Mouse (Mus musculus) stomach, embryonic 16.5 days (tissue): ENCODE data around the gene Atp6v1f. TPM values are rescaled to one million over a fixed set of nuclear protein-coding genes. Genes with fewer than 3 reads are reported as not detected.

Experiments
- ATAC-seq: fragments of 200-750 bp; cut with Nextera tagmentation; 2 replicates; pipeline ENCODE4 v1.8.0; 2017; ENCODE audit warnings: moderate number of reproducible peaks, moderate TSS enrichment; ENCODE audit not compliant: insufficient read depth, low FRiP score
- H3K27ac ChIP-seq: fragments of 300-500 bp; sonication (generic); 2 replicates; pipeline ENCODE4 v1.5.1; 2014; ENCODE audit warnings: low read length
- H3K27me3 ChIP-seq: fragments of 300-500 bp; sonication (generic); 2 replicates; pipeline ENCODE4 v1.6.1; 2014; ENCODE audit warnings: low read length, control low read depth, mixed read lengths; ENCODE audit not compliant: control insufficient read depth, insufficient read depth
- H3K36me3 ChIP-seq: fragments of 300-500 bp; sonication (generic); 2 replicates; pipeline ENCODE4 v1.6.1; 2014; ENCODE audit warnings: low read length; ENCODE audit not compliant: control insufficient read depth, insufficient read depth
- H3K4me1 ChIP-seq: fragments of 300-500 bp; sonication (generic); 2 replicates; pipeline ENCODE4 v1.6.1; 2014; ENCODE audit warnings: low read length, control low read depth, mixed read lengths; ENCODE audit not compliant: control insufficient read depth, insufficient read depth
- H3K4me2 ChIP-seq: fragments of 300-500 bp; sonication (generic); 2 replicates; pipeline ENCODE4 v1.6.1; 2014; ENCODE audit warnings: low read depth, low read length, mixed read lengths
- H3K4me3 ChIP-seq: fragments of 300-500 bp; sonication (generic); replicated peaks from 2 replicates; pipeline ENCODE4 v1.5.1; 2014; ENCODE audit warnings: mild to moderate bottlenecking, low read length
- H3K9ac ChIP-seq: fragments of 300-500 bp; sonication (generic); 2 replicates; pipeline ENCODE4 v1.6.1; 2014; ENCODE audit warnings: low read length
- H3K9me3 ChIP-seq: fragments of 300-500 bp; sonication (generic); replicated peaks from 2 replicates; pipeline ENCODE4 v1.6.1; 2016; ENCODE audit warnings: low read length, control low read depth; ENCODE audit not compliant: control insufficient read depth
- WGBS: fragments of 180-500 bp; shearing (Covaris S2); extraction: QIAGEN DNeasy Blood & Tissue Kit; methylation state at CpG from one replicate; pipeline ENCODE4 v1.1.7; 2014; 5-methylcytosine and 5-hydroxymethylcytosine counted together
- polyA plus RNA-seq: library from polyadenylated mRNA; unstranded; fragments of >200 nt; fragmentation: Nextera tagmentation; extraction: Ambion mirVana; gene quantifications from 2 replicates; pipeline ENCODE4 v1.2.1, GENCODE M21; 2015

Gene Atp6v1f
- 228 and 239 TPM in 2 replicates for polyA plus RNA-seq

DNA sequence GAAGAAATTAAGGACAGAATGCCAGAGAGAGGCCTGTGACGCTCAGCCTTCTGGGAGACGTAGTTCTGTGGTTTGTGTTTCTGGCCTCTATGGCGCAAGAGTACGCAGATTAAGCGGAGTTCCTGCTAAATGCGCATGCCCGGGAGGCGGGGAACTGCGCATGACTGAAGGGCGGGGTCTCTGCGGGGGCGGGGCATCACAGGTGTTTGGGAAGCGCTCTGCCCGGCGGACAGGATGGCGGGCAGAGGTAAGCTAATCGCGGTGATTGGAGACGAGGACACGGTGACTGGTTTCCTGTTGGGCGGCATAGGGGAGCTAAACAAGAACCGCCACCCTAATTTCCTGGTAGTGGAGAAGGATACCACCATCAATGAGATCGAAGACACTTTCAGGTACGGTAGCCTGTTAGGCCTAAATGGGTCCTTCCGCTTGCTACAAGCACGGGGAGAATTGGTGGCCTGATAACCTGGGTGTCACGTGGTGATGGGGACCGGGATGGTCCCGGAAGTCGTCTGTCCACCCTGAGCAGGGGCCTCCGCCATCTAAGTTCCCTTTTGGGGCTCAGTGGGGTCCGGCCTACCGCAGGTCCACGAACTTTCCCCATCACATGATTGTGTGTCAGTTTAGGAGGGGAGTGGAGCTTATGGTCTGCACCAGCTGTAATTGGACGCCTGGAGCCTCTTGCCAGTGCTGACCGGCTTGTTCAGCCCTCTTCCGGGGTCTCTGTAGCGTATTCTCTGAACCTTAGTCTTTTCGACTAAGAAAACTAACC lies at the start of gene Atp6v1f:
Gene Atp6v1f (plus strand): TSS at position 136 of the 772 bp plus-strand sequence.
- Histone ChIP-seq H3K4me3 (peak within 1 kb of the TSS; percentile 81), H3K27ac (peak within 1 kb of the TSS; percentile 66), H3K27me3 (no peaks in the 10 kb centered on the region), H3K36me3 (peaks cover 11% of the 10 kb centered on the region; the same call in 1 of the 2 replicates), H3K4me1 (peaks cover 8% of the 10 kb centered on the region; the same call in 1 of the 2 replicates), H3K9ac (peak within 1 kb of the TSS; percentile 84), H3K9me3 (no peaks in the 10 kb centered on the region), H3K4me2 (peak within 1 kb of the TSS; percentile 73)
- peak; percentile 95 for ATAC-seq
- WGBS, result under 1% methylated on average over 39 of the region's 39 CpGs

DNA sequence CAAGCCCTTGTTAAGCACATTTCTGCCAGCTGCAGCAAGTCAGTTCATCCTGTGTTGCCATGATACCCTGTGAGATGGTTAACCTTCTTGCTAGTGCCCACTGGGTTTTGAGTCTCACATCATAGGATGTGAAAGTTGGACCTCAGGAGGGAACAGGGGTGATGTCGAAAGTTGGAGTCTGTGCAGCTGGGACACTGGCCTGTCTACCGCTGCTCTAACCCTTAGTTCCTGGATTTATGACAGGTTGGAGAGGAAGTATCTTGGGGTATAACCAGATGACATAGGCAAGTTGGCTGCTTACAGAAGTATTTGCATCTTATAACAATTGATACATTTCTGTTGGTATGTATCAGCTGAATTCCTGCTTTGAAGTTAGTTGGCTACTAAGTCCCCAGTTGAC lies 46.9 kb upstream of the Atp6v1f start:
- Histone ChIP-seq H3K36me3 (no peaks in the 10 kb centered on the region), H3K4me1 (no peaks in the 10 kb centered on the region), H3K4me2 (no peak overlapping the region), H3K4me3 (no peak overlapping the region), H3K27me3 (no peaks in the 10 kb centered on the region), H3K9ac (no peak overlapping the region), H3K27ac (no peak overlapping the region), H3K9me3 (no peaks in the 10 kb centered on the region)
- WGBS, result 88% methylated on average over 2 of the region's 2 CpGs
- ATAC-seq, result no peak

DNA sequence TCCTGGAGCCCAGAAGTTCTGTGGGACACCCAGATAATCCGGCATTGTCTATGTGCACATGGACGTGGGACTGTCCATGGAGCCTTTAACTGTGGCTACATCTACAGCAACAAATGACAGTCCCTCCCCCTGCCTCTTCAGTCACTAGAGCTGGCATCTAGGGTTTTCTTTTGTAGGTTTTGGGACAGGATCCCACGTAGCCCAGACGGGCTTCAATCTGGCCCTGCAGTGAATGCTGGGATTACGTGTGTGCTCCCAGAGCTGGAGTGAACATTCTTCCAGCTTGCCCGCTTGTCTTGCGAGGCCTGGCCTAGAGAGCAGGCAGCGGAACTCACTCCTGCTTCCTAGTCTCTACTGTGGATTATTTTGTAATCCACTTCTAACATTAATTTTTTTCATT lies 42.4 kb upstream of the Atp6v1f start:
- Histone ChIP-seq H3K27ac (no peak overlapping the region), H3K9me3 (no peaks in the 10 kb centered on the region), H3K9ac (no peak overlapping the region), H3K4me1 (no peaks in the 10 kb centered on the region), H3K4me3 (no peak overlapping the region), H3K36me3 (no peaks in the 10 kb centered on the region), H3K4me2 (no peak overlapping the region), H3K27me3 (no peaks in the 10 kb centered on the region)
- no peak for ATAC-seq
- 87% methylated on average over 8 of the region's 8 CpGs for WGBS

DNA sequence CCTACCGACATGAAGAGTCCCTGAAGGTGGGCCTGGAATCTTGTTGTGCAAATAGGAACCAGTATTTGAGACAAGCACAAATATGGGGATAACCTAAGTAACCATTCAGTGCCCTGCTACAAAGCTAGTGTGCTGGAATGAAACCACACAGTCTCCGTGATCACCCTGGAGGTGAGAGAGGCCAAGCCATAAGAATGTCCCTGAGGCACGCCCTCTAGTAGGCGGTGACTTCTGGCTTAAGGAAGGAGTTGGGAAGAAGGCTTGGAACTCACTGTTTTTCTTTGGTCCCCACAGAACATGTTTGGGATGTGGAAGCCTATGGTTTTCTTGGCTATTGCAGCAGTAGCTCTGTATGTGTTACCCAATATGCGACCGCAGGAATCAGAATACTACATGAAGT lies 41.2 kb upstream of the Atp6v1f start:
- Histone ChIP-seq H3K36me3 (no peaks in the 10 kb centered on the region), H3K27me3 (no peaks in the 10 kb centered on the region), H3K9me3 (no peaks in the 10 kb centered on the region), H3K27ac (no peak overlapping the region), H3K4me2 (no peak overlapping the region), H3K9ac (no peak overlapping the region), H3K4me1 (no peaks in the 10 kb centered on the region), H3K4me3 (no peak overlapping the region)
- WGBS, result 66% methylated on average over 6 of the region's 6 CpGs
- ATAC-seq, result no peak

DNA sequence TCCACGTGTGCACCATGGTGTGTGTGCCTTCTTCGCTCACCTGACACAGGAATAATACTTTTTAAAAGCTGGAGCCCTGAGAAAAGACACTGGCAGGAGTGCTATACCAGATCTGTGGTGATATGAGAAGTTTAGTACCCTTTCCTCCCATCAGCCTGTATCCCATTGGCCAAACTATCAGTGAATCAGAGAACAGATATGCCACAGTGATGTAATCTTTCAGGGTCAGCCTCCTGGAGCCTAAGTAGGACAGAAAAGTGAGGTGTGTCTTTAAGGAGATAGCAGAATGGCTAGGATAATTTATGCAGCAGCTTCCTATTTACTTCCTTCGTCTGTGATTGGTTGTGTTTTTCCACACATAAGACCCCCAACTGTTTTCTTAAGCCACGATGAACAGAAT lies 39.3 kb upstream of the Atp6v1f start:
- Histone ChIP-seq H3K4me2 (no peak overlapping the region), H3K9me3 (no peaks in the 10 kb centered on the region), H3K9ac (no peak overlapping the region), H3K27me3 (peaks cover 9% of the 10 kb centered on the region; the same call in 1 of the 2 replicates), H3K27ac (no peak overlapping the region), H3K4me3 (no peak overlapping the region), H3K4me1 (no peaks in the 10 kb centered on the region; the same call in 1 of the 2 replicates), H3K36me3 (no peaks in the 10 kb centered on the region)
- 66% methylated on average over 4 of the region's 4 CpGs for WGBS
- no peak for ATAC-seq

DNA sequence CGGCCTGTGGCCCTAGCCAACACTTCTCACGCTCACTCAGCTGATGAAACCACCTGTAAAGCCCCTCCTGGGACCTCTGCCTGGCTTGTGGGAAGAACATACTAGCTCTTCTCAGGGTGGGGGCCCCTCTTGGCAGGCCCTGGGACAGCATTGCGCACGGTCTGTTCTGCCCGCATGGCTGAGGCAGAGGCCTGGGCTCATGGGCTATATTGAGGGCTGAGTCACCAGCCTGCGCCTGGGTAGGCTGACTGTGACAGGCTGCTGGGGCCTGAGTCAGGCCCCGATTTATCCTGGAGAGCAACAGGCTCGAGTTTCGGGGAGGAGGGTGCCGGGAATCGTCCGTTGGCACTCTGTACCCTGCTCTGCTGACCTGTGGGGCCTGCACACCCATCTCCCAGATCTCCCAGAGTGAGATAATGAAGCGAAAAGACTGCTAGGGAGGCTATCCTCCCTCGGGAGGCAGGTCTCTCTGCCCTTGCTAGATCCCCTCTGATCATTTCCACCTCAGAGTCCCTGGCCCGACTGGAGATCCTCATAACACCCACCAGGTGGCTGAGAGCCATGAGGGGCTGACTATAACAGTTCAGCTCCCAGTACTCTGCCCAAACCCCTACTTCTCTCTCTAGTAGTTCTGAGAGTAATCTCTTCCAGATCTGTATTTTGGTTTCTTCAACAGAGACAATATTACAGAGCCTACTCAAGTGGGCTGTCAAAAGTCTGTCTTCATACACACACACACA lies 36.7 kb upstream of the Atp6v1f start:
- H3K36me3 ChIP-seq, result no peaks in the 10 kb centered on the region
- H3K4me3 ChIP-seq, result no peak overlapping the region
- no peak overlapping the region for H3K9ac ChIP-seq
- peaks cover 11% of the 10 kb centered on the region for H3K27me3 ChIP-seq
- peaks cover 6% of the 10 kb centered on the region for H3K4me1 ChIP-seq
- 52% methylated on average over 15 of the region's 15 CpGs for WGBS
- H3K27ac ChIP-seq, result no peak overlapping the region
- H3K4me2 ChIP-seq, result no peak overlapping the region
- no peak for ATAC-seq
- H3K9me3 ChIP-seq, result no peaks in the 10 kb centered on the region

DNA sequence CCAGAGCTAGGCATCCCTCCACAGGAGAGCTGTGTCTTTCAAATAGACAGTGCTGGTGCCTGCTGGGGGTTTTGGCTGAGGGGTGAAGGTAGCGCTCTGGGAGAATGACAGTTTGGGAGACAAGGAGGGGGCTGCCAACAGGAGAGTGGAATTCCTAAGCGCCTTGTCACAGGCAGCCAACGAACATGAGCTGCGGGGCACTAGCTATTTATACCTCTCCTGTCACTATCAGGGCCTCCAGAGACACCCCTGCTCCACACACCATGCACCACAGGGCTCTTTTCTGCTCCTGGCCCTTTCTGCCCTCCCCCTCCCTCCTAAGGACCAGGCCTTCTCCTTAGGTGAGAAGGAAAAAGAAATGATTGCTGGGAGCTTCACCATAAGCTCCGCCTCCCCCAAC lies 36.0 kb upstream of the Atp6v1f start:
- no peaks in the 10 kb centered on the region for H3K9me3 ChIP-seq
- no peaks in the 10 kb centered on the region for H3K36me3 ChIP-seq
- peaks cover 11% of the 10 kb centered on the region for H3K27me3 ChIP-seq
- no peak overlapping the region for H3K4me3 ChIP-seq
- peaks cover 11% of the 10 kb centered on the region for H3K4me1 ChIP-seq
- no peak overlapping the region for H3K4me2 ChIP-seq
- ATAC-seq, result no peak
- no peak overlapping the region for H3K9ac ChIP-seq
- WGBS, result 38% methylated on average over 5 of the region's 5 CpGs
- H3K27ac ChIP-seq, result no peak overlapping the region

DNA sequence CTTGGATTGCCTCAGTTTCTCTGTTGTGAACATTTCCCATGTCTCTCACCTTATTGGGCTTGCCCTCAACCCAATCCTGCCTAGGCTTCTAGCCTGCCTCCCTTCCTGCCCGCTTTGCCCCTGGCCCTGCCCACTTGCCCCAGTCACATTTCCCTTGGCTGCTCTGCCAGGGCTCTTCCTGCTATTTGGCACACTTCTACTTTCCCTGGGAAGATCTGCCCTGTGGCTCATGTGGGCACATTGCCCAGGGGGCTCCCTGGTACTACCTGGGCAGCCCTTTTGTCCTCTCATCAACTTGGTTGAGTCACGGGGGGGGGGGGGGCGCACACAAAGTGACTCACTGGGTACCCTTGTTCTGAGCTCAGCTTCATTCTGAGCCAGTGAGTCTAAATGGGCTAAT lies 35.4 kb upstream of the Atp6v1f start:
- 50% methylated on average over 3 of the region's 3 CpGs for WGBS
- ATAC-seq, result no peak
- H3K4me3 ChIP-seq, result no peak overlapping the region
- H3K4me2 ChIP-seq, result no peak overlapping the region
- H3K4me1 ChIP-seq, result peaks cover 16% of the 10 kb centered on the region
- no peaks in the 10 kb centered on the region for H3K9me3 ChIP-seq
- no peak overlapping the region for H3K9ac ChIP-seq
- H3K36me3 ChIP-seq, result no peaks in the 10 kb centered on the region
- H3K27ac ChIP-seq, result no peak overlapping the region; the same call in 1 of the 2 replicates
- peaks cover 11% of the 10 kb centered on the region for H3K27me3 ChIP-seq

DNA sequence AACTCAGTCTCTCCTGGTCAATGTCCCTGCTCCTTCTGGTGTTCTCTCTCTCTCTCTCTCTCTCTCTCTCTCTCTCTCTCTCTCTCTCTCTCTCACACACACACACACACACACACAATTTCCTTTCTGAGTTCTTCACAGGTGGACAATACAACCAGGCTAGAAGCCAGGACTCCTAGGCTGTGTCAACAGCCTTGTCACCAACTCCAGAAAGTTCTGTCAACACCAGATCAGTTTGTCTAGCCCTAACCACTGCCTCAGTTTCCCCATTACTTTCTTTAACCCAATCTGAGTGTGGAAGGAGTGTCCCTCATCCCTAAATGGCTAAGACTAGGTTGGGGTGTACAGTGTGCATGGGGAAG lies 34.9 kb upstream of the Atp6v1f start:
- peaks cover 11% of the 10 kb centered on the region for H3K27me3 ChIP-seq

More for the DNA sequence above, 34.9 kb upstream of the Atp6v1f start:
- Histone ChIP-seq H3K36me3 (no peaks in the 10 kb centered on the region), H3K9ac (peak overlapping the region; percentile 83), H3K27ac (no peak overlapping the region), H3K4me1 (peaks cover 16% of the 10 kb centered on the region), H3K4me2 (peak overlapping the region; percentile 72), H3K9me3 (no peaks in the 10 kb centered on the region), H3K4me3 (peak overlapping the region; percentile 68)
- ATAC-seq, result no peak
